Mouse (Mus musculus): ENCODE measurements at regions not wholly inside any gene's neighbourhood (a gene's known extent, or its start where the extent isn't known, plus 50 kb on each side); places are given as distances from the start of the nearest gene placed in this dataset.

GRCm38 (mm10) chr2:166340196-166340595 lies 184.7 kb upstream of the Sulf2 start:
- no peaks in the 10 kb centered on the region for H3K27me3 ChIP-seq
- no peak for DNase-seq (ENCODE audit: low read depth, low spot score)

GRCm38 (mm10) chr2:166339427-166339826 lies 184.0 kb upstream of the Sulf2 start:
- ATAC-seq (no peak), DNase-seq (ENCODE audit: low read depth, low spot score) (no peak)
- no peaks in the 10 kb centered on the region for H3K27me3 ChIP-seq
- no peak for TF ChIP-seq CTCF (IDR thresholded peaks at IDR 0.05)
- CTCF ChIA-PET = no interaction called here
- POLR2A ChIA-PET = no interaction called here
- in situ Hi-C loops (cut with MboI; ENCODE audit: low pct_unique_long_range_greater_than_20kb) = no loop called here

More at GRCm38 (mm10) chr2:166340196-166340595, 184.7 kb upstream of the Sulf2 start:
- no peak for ATAC-seq
- CTCF ChIA-PET = no interaction called here
- in situ Hi-C loops (cut with MboI; ENCODE audit: low pct_unique_long_range_greater_than_20kb) = no loop called here
- TF ChIP-seq CTCF (IDR thresholded peaks at IDR 0.05) = no peak
- POLR2A ChIA-PET = no interaction called here

DNA sequence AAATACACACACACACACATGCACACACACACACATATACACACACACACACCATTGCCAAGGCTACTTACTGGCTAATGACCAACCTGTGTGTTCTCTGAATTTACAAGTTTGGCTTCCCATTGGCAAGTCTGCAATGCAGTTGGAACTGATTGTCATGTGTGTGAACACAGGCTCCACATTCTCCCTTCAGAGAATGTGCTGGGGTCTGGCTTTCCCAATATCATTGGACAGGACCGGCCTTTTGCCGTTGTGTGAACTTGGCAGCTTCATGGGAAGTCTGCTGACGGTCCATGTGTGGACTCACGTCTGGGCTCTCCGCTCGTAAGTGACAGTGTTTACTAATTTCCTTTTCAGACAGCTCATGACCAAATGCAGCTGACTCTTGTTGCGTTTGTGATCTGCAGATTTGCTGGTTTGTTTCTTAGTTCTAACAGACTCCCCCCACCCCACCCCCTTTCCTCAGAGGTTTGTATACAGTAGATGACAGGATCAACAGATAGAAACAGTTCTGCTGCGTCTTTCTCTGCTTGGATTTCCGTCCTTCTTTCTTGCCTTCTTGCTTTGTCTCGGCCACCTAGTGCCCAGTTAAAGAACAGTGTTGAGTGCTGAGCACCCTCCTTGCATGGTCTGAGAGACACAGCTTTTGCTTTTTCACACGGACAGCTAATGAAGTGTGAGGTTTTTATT lies 183.1 kb upstream of the Sulf2 start:
- ChIA-PET CTCF (interaction anchor here (1.0 kb wide), 1 partner anchor 20 kb away, joined by 4 read pairs; no protein-coding TSS in a partner anchor), POLR2A (no interaction called here)
- DNase-seq (ENCODE audit: low read depth, low spot score) = no peak
- in situ Hi-C loops (cut with MboI; ENCODE audit: low pct_unique_long_range_greater_than_20kb) = no loop called here
- H3K27me3 ChIP-seq = no peaks in the 10 kb centered on the region
- no peak for ATAC-seq
- no peak for TF ChIP-seq CTCF (IDR thresholded peaks at IDR 0.05)

GRCm38 (mm10) chr2:166337666-166338065 lies 182.2 kb upstream of the Sulf2 start:
- ATAC-seq = no peak
- H3K27me3 ChIP-seq = no peaks in the 10 kb centered on the region
- DNase-seq (ENCODE audit: low read depth, low spot score) = no peak
- CTCF ChIA-PET = interaction anchor here (1.0 kb wide), 1 partner anchor 19 kb away, joined by 4 read pairs; no protein-coding TSS in a partner anchor
- no peak for TF ChIP-seq CTCF (IDR thresholded peaks at IDR 0.05)
- in situ Hi-C loops (cut with MboI; ENCODE audit: low pct_unique_long_range_greater_than_20kb) = no loop called here
- POLR2A ChIA-PET = no interaction called here

DNA sequence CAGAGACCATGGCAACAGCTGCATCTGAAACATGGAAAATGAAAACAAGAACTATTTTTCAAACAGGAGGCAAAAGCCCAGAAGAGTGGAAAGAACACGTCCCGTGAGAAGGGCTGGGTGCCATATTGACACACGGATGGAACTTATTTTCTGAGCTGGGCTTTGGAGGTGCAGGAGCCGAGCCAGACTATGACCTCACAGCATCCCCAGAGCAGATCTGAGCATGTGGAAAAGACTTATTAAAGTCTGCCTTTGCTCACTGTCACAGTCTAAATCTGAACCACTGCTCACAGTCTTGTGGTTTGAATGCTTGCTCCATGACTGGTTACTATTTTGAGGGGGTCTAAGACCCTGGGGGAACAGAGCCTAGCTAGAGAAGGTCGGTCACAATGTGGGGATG lies 180.2 kb upstream of the Sulf2 start:
- DNase-seq (ENCODE audit: low read depth, low spot score) = no peak
- ATAC-seq = no peak
- POLR2A ChIA-PET = no interaction called here

GRCm38 (mm10) chr2:166334559-166334958 lies 179.1 kb upstream of the Sulf2 start:
- CTCF ChIA-PET = no interaction called here
- no peak for TF ChIP-seq CTCF (IDR thresholded peaks at IDR 0.05)
- POLR2A ChIA-PET = no interaction called here
- in situ Hi-C loops (cut with MboI; ENCODE audit: low pct_unique_long_range_greater_than_20kb) = no loop called here
- ATAC-seq = no peak
- H3K27me3 ChIP-seq = no peaks in the 10 kb centered on the region
- DNase-seq (ENCODE audit: low read depth, low spot score) = no peak

More for the DNA sequence above, 180.2 kb upstream of the Sulf2 start:
- TF ChIP-seq CTCF (IDR thresholded peaks at IDR 0.05) = no peak
- in situ Hi-C loops (cut with MboI; ENCODE audit: low pct_unique_long_range_greater_than_20kb) = no loop called here
- no peaks in the 10 kb centered on the region for H3K27me3 ChIP-seq
- CTCF ChIA-PET = no interaction called here

GRCm38 (mm10) chr2:166333818-166334217 lies 178.4 kb upstream of the Sulf2 start:
- ATAC-seq = no peak
- no peak for TF ChIP-seq CTCF (IDR thresholded peaks at IDR 0.05)
- in situ Hi-C loops (cut with MboI; ENCODE audit: low pct_unique_long_range_greater_than_20kb) = no loop called here
- ChIA-PET POLR2A (no interaction called here), CTCF (interaction anchor here (0.8 kb wide), 1 partner anchor 75 kb away, joined by 3 read pairs; no protein-coding TSS in a partner anchor)
- no peak for DNase-seq (ENCODE audit: low read depth, low spot score)
- H3K27me3 ChIP-seq = no peaks in the 10 kb centered on the region

DNA sequence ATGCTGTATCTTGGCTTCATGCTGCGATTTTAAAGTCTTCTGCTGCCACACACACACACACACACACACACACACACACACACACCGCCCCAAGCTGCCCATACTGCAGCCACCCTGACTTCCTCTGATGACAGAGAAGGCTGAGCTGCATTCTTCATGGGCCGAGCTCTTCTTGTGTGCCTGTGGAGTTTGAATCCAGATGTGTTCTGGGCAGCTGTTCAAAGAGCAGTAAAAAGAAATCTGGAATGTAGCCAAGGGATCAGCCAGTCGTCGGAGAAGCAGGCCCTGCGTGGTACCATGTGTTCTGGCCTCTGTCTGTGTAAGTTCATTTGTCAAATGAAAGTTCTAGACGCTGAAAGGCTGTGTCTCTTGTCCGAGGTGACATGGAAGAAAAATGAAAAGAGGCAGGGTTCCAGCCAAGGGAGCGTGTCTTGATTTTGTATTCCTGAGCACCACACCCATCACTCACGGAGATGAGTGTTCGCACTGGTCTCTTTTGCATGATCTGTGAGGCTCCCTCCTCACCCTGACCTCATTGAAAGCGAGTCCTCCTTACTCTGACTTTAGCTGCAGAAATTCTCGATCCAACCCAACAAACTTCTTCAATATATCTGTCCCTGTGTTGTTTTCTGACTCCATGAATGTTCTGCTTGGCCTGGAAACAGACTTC lies 177.4 kb upstream of the Sulf2 start:
- DNase-seq (ENCODE audit: low read depth, low spot score) (no peak), ATAC-seq (no peak)
- ChIA-PET POLR2A (no interaction called here), CTCF (interaction anchor here (0.8 to 1.7 kb wide), 2 partner anchors 10 to 76 kb away, joined by 3 read pairs; no protein-coding TSS in a partner anchor)
- TF ChIP-seq CTCF (IDR thresholded peaks at IDR 0.05) = no peak
- in situ Hi-C loops (cut with MboI; ENCODE audit: low pct_unique_long_range_greater_than_20kb) = no loop called here
- no peaks in the 10 kb centered on the region for H3K27me3 ChIP-seq

DNA sequence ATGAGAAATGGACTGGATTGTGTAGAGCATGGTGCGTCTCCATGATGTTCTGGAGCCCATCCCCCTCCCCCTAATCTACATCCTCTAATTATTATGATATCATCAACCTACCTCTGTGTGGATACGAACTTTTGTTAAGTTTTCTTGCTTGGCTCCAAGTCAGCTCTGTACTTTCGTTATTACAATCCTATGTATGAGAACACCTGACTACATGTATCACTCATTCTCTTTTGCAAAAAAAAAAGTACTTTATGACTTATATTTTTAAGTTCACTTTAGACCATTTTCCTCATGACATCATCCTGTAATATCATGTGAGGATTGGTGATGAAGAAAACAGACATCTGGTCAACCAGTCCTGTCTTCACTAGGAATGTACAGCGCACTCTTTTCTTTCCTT lies 175.7 kb upstream of the Sulf2 start:
- CTCF ChIA-PET = interaction anchor here (1.7 kb wide), 1 partner anchor 12 kb away, joined by 3 read pairs; no protein-coding TSS in a partner anchor
- in situ Hi-C loops (cut with MboI; ENCODE audit: low pct_unique_long_range_greater_than_20kb) = no loop called here
- H3K27me3 ChIP-seq = no peaks in the 10 kb centered on the region
- no peak for TF ChIP-seq CTCF (IDR thresholded peaks at IDR 0.05)
- DNase-seq (ENCODE audit: low read depth, low spot score) (no peak), ATAC-seq (no peak)
- POLR2A ChIA-PET = interaction anchor here (0.6 kb wide), 1 partner anchor 94 kb away, joined by 3 read pairs; no protein-coding TSS in a partner anchor

DNA sequence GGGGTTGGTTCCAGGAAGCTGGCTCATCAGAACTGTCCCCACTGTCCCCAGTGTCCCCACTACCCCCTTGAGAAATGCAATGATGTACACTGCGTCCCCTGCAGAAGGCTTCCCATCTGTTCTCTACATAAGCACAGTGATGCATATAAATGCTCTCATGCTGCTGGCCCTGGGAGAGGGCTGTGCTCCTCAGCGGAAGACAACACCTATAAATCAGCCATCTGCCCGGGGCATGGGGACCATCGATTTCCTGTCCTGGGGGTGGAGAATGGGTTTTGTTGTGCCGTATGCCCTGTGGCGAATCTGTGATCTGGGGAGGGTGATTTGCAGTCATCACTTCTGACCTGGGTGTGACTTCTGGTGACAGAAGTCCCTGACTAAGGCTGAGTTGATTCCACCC lies 174.9 kb upstream of the Sulf2 start:
- DNase-seq (ENCODE audit: low read depth, low spot score) = no peak

DNA sequence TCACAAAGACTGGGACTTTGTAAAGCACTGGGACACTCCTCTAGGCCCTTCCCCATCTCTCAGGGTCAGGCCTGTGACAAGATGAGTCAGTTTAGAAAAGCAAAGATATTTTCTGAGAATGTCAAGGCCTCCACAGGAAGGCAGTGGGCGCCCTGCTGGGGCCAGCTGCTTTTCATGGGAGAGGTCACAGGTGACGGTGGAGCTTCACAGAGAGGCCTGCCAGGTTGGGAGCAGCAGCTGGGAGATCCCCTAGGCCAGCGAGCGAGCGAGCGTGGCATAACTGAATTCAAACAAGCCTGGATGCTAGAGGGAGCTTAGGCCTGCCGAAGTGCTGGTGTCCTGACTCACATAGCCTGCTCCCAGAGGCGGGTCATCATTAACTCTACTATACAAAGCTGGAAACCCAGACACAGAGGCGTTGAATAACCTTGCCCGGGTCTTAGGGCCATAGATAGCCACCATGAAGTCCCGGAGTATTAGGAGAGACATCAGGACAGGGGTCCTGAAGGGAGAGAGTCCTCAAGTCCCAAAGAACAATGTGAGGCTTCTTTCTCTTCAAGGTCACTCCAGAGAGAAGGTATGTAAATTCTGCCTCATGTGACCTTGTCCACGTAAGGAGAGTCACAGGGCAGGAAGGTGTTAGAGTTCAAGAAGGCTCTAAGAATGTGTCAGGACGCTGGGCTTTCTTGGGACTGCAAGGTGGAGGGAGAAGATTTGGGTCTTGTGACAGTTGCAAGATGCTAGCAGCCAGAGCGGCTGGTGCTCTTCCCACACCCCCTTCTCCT lies 174.3 kb upstream of the Sulf2 start:
- ChIA-PET CTCF (no interaction called here), POLR2A (no interaction called here)
- ATAC-seq (no peak), DNase-seq (ENCODE audit: low read depth, low spot score) (no peak)
- in situ Hi-C loops (cut with MboI; ENCODE audit: low pct_unique_long_range_greater_than_20kb) = no loop called here
- no peaks in the 10 kb centered on the region for H3K27me3 ChIP-seq
- no peak for TF ChIP-seq CTCF (IDR thresholded peaks at IDR 0.05)

More for the DNA sequence above, 174.9 kb upstream of the Sulf2 start:
- no peak for TF ChIP-seq CTCF (IDR thresholded peaks at IDR 0.05)
- no peaks in the 10 kb centered on the region for H3K27me3 ChIP-seq
- POLR2A ChIA-PET = no interaction called here
- ATAC-seq = no peak
- in situ Hi-C loops (cut with MboI; ENCODE audit: low pct_unique_long_range_greater_than_20kb) = no loop called here
- CTCF ChIA-PET = no interaction called here
